Mouse (Mus musculus): ENCODE measurements at regions not wholly inside any gene's neighbourhood (a gene's known extent, or its start where the extent isn't known, plus 50 kb on each side); places are given as distances from the start of the nearest gene placed in this dataset.

- 89% methylated on average over 1 of the region's 1 CpGs for WGBS
- no peak for ATAC-seq (ENCODE audit: low FRiP score)
- H3K9ac ChIP-seq (ENCODE audit: low read length), result no peak overlapping the region
- no peaks in the 10 kb centered on the region for H3K36me3 ChIP-seq (ENCODE audit: control insufficient read depth, insufficient read depth, low read length)
- peaks cover 8% of the 10 kb centered on the region; the same call in 1 of the 2 replicates for H3K4me1 ChIP-seq (ENCODE audit: control insufficient read depth, insufficient read depth, low read length)
- H3K27ac ChIP-seq (ENCODE audit: low read depth, low read length), result no peak overlapping the region
- no peaks in the 10 kb centered on the region for H3K27me3 ChIP-seq (ENCODE audit: control insufficient read depth, insufficient read depth, low read length)
- no peaks in the 10 kb centered on the region for H3K9me3 ChIP-seq (ENCODE audit: control insufficient read depth, low read length)
- DNase-seq (ENCODE audit: low spot score, missing footprints), result no peak
- H3K4me3 ChIP-seq (ENCODE audit: low read depth, low read length), result no peak overlapping the region
- no peak overlapping the region for H3K4me2 ChIP-seq
Observed at GRCm38 (mm10) chr3:34325669-34326068, 244.5 kb upstream of the Dnajc19 start.

GRCm38 (mm10) chr3:34322527-34323210 is 241.5 kb upstream of the Dnajc19 start:
- WGBS, result 48% methylated on average over 15 of the region's 15 CpGs
- peak; percentile 89 for ATAC-seq (ENCODE audit: low FRiP score)
- DNase-seq (ENCODE audit: low spot score, missing footprints), result peak; percentile 87

GRCm38 (mm10) chr3:34314798-34315197 is 233.7 kb upstream of the Dnajc19 start:
- Histone ChIP-seq H3K9me3 (ENCODE audit: control insufficient read depth, low read length) (no peaks in the 10 kb centered on the region), H3K27me3 (ENCODE audit: control insufficient read depth, insufficient read depth, low read length) (no peaks in the 10 kb centered on the region), H3K27ac (ENCODE audit: low read depth, low read length) (no peak overlapping the region), H3K9ac (ENCODE audit: low read length) (no peak overlapping the region), H3K36me3 (ENCODE audit: control insufficient read depth, insufficient read depth, low read length) (no peaks in the 10 kb centered on the region), H3K4me3 (ENCODE audit: low read depth, low read length) (no peak overlapping the region), H3K4me1 (ENCODE audit: control insufficient read depth, insufficient read depth, low read length) (peaks cover 7% of the 10 kb centered on the region; the same call in 1 of the 2 replicates), H3K4me2 (no peak overlapping the region)
- ATAC-seq (ENCODE audit: low FRiP score), result no peak
- WGBS, result 78% methylated on average over 8 of the region's 8 CpGs
- no peak for DNase-seq (ENCODE audit: low spot score, missing footprints)

More at GRCm38 (mm10) chr3:34322527-34323210, 241.5 kb upstream of the Dnajc19 start:
- H3K4me1 ChIP-seq (ENCODE audit: control insufficient read depth, insufficient read depth, low read length), result peaks cover 8% of the 10 kb centered on the region; the same call in 1 of the 2 replicates
- H3K4me3 ChIP-seq (ENCODE audit: low read depth, low read length), result no peak overlapping the region
- no peaks in the 10 kb centered on the region for H3K9me3 ChIP-seq (ENCODE audit: control insufficient read depth, low read length)
- H3K27me3 ChIP-seq (ENCODE audit: control insufficient read depth, insufficient read depth, low read length), result no peaks in the 10 kb centered on the region
- H3K9ac ChIP-seq (ENCODE audit: low read length), result no peak overlapping the region
- no peaks in the 10 kb centered on the region for H3K36me3 ChIP-seq (ENCODE audit: control insufficient read depth, insufficient read depth, low read length)
- H3K27ac ChIP-seq (ENCODE audit: low read depth, low read length), result no peak overlapping the region
- no peak overlapping the region for H3K4me2 ChIP-seq

GRCm38 (mm10) chr3:34314393-34314792 is 233.3 kb upstream of the Dnajc19 start:
- Histone ChIP-seq H3K27ac (ENCODE audit: low read depth, low read length) (no peak overlapping the region), H3K4me1 (ENCODE audit: control insufficient read depth, insufficient read depth, low read length) (peaks cover 7% of the 10 kb centered on the region; the same call in 1 of the 2 replicates), H3K4me2 (no peak overlapping the region), H3K27me3 (ENCODE audit: control insufficient read depth, insufficient read depth, low read length) (no peaks in the 10 kb centered on the region), H3K36me3 (ENCODE audit: control insufficient read depth, insufficient read depth, low read length) (no peaks in the 10 kb centered on the region), H3K4me3 (ENCODE audit: low read depth, low read length) (no peak overlapping the region), H3K9me3 (ENCODE audit: control insufficient read depth, low read length) (no peaks in the 10 kb centered on the region), H3K9ac (ENCODE audit: low read length) (no peak overlapping the region)
- DNase-seq (ENCODE audit: low spot score, missing footprints) (no peak), ATAC-seq (ENCODE audit: low FRiP score) (no peak)
- 45% methylated on average over 11 of the region's 11 CpGs for WGBS

- Histone ChIP-seq H3K9me3 (ENCODE audit: control insufficient read depth, low read length) (no peaks in the 10 kb centered on the region), H3K27me3 (ENCODE audit: control insufficient read depth, insufficient read depth, low read length) (no peaks in the 10 kb centered on the region), H3K4me1 (ENCODE audit: control insufficient read depth, insufficient read depth, low read length) (peaks cover 7% of the 10 kb centered on the region; the same call in 1 of the 2 replicates), H3K36me3 (ENCODE audit: control insufficient read depth, insufficient read depth, low read length) (no peaks in the 10 kb centered on the region), H3K9ac (ENCODE audit: low read length) (no peak overlapping the region), H3K4me2 (no peak overlapping the region), H3K4me3 (ENCODE audit: low read depth, low read length) (no peak overlapping the region), H3K27ac (ENCODE audit: low read depth, low read length) (no peak overlapping the region)
- 85% methylated on average over 6 of the region's 6 CpGs for WGBS
- no peak for ATAC-seq (ENCODE audit: low FRiP score)
- no peak for DNase-seq (ENCODE audit: low spot score, missing footprints)
Observed at GRCm38 (mm10) chr3:34311944-34312343, 230.8 kb upstream of the Dnajc19 start.

GRCm38 (mm10) chr3:34299637-34300036 is 218.5 kb upstream of the Dnajc19 start:
- WGBS, result 88% methylated on average over 2 of the region's 2 CpGs
- ATAC-seq (ENCODE audit: low FRiP score) (no peak), DNase-seq (ENCODE audit: low spot score, missing footprints) (no peak)
- Histone ChIP-seq H3K9me3 (ENCODE audit: control insufficient read depth, low read length) (no peaks in the 10 kb centered on the region), H3K9ac (ENCODE audit: low read length) (no peak overlapping the region), H3K27ac (ENCODE audit: low read depth, low read length) (no peak overlapping the region), H3K4me2 (no peak overlapping the region), H3K4me3 (ENCODE audit: low read depth, low read length) (no peak overlapping the region), H3K27me3 (ENCODE audit: control insufficient read depth, insufficient read depth, low read length) (no peaks in the 10 kb centered on the region), H3K4me1 (ENCODE audit: control insufficient read depth, insufficient read depth, low read length) (no peaks in the 10 kb centered on the region), H3K36me3 (ENCODE audit: control insufficient read depth, insufficient read depth, low read length) (no peaks in the 10 kb centered on the region)

- no peaks in the 10 kb centered on the region for H3K27me3 ChIP-seq (ENCODE audit: control insufficient read depth, insufficient read depth, low read length)
- H3K36me3 ChIP-seq (ENCODE audit: control insufficient read depth, insufficient read depth, low read length), result no peaks in the 10 kb centered on the region
- no peak for DNase-seq (ENCODE audit: low spot score, missing footprints)
- H3K4me3 ChIP-seq (ENCODE audit: low read depth, low read length), result no peak overlapping the region
- ATAC-seq (ENCODE audit: low FRiP score), result no peak
- no peaks in the 10 kb centered on the region for H3K4me1 ChIP-seq (ENCODE audit: control insufficient read depth, insufficient read depth, low read length)
- H3K4me2 ChIP-seq, result no peak overlapping the region
- H3K27ac ChIP-seq (ENCODE audit: low read depth, low read length), result no peak overlapping the region
- WGBS, result 82% methylated on average over 5 of the region's 5 CpGs
- H3K9me3 ChIP-seq (ENCODE audit: control insufficient read depth, low read length), result no peaks in the 10 kb centered on the region
- H3K9ac ChIP-seq (ENCODE audit: low read length), result no peak overlapping the region
Observed at GRCm38 (mm10) chr3:34287836-34288235, 206.7 kb upstream of the Dnajc19 start.

GRCm38 (mm10) chr3:34270154-34270553 is 189.0 kb upstream of the Dnajc19 start:
- H3K36me3 ChIP-seq (ENCODE audit: control insufficient read depth, insufficient read depth, low read length), result no peaks in the 10 kb centered on the region
- no peak overlapping the region for H3K9ac ChIP-seq (ENCODE audit: low read length)
- H3K27me3 ChIP-seq (ENCODE audit: control insufficient read depth, insufficient read depth, low read length), result no peaks in the 10 kb centered on the region
- 89% methylated on average over 10 of the region's 10 CpGs for WGBS
- H3K9me3 ChIP-seq (ENCODE audit: control insufficient read depth, low read length), result no peaks in the 10 kb centered on the region
- DNase-seq (ENCODE audit: low spot score, missing footprints) (no peak), ATAC-seq (ENCODE audit: low FRiP score) (no peak)
- no peaks in the 10 kb centered on the region for H3K4me1 ChIP-seq (ENCODE audit: control insufficient read depth, insufficient read depth, low read length)
- H3K4me2 ChIP-seq, result no peak overlapping the region
- H3K27ac ChIP-seq (ENCODE audit: low read depth, low read length), result no peak overlapping the region
- H3K4me3 ChIP-seq (ENCODE audit: low read depth, low read length), result no peak overlapping the region

GRCm38 (mm10) chr3:34266462-34266861 is 185.3 kb upstream of the Dnajc19 start:
- 84% methylated on average over 12 of the region's 12 CpGs for WGBS
- no peaks in the 10 kb centered on the region for H3K36me3 ChIP-seq (ENCODE audit: control insufficient read depth, insufficient read depth, low read length)
- DNase-seq (ENCODE audit: low spot score, missing footprints) (no peak), ATAC-seq (ENCODE audit: low FRiP score) (no peak)
- no peaks in the 10 kb centered on the region for H3K9me3 ChIP-seq (ENCODE audit: control insufficient read depth, low read length)
- no peaks in the 10 kb centered on the region for H3K27me3 ChIP-seq (ENCODE audit: control insufficient read depth, insufficient read depth, low read length)
- H3K27ac ChIP-seq (ENCODE audit: low read depth, low read length), result no peak overlapping the region
- H3K4me2 ChIP-seq, result no peak overlapping the region
- no peaks in the 10 kb centered on the region for H3K4me1 ChIP-seq (ENCODE audit: control insufficient read depth, insufficient read depth, low read length)
- no peak overlapping the region for H3K9ac ChIP-seq (ENCODE audit: low read length)
- H3K4me3 ChIP-seq (ENCODE audit: low read depth, low read length), result no peak overlapping the region
